Mouse (Mus musculus) fibroblast of lung, adult 2 months (primary cell): ENCODE measurements around the gene H2-M1.

ENCODE experiments used
- DNase-seq: peaks from one replicate; pipeline ENCODE4 v3.0.0-alpha.2; 2011; ENCODE audit warnings: low read depth

The H2-M1 gene

DNA sequence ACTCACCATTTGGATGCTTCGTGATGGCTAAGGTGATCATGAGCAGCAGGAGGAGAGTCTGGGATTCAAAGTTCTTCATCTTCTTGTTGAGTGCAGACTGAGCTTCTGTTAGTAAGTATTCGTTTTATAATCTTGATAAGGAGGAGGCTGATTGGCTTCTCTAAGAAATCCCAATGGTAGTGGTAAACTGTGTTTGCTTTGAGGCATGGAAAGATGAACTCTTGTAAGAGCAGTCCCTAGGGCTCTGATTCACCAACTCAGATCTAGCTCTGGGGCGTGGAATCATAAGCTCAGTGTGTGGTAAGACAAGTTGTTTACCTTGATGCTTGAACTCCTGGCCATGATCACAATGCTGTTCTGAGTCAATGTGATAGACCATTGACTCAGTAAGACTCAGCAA lies at the start of gene H2-M1:
Gene H2-M1 (minus strand): TSS at position 101 of the 400 bp plus-strand sequence.
- no peak for DNase-seq

DNA sequence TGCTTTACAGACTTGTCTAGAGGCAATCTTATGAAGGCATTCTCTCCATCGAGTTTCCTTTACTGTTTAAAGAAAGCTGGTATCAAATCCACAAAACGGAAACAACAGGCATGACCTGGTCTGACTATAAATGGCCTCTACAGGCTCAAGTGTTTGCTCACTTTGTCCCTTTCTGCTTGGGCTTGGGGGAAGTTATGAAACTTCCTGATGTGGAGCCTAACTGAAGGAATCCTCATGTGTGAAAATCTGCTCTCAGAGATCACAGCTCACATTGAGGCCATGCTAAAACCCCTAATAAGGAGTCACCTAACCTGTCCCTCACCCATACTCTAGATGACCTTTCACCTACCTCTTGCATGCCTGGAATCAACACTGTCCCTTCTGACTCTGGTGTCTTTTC lies 25.7 kb upstream of the H2-M1 start:
- DNase-seq: no peak

GRCm38 (mm10) chr17:36642566-36642965 lies 29.5 kb downstream of the H2-M1 start, which contains the start of gene H2-M9:
Gene H2-M9 (minus strand): TSS chr17:36642666.
- no peak for DNase-seq
